Mouse (Mus musculus): ENCODE results near the gene Olfr832.
"Not testable (repeated sequence)": the region's sequence is repeated elsewhere in the genome, so short reads cannot be mapped to it uniquely, and the experiment has no call there.

Olfr832 gene

DNA sequence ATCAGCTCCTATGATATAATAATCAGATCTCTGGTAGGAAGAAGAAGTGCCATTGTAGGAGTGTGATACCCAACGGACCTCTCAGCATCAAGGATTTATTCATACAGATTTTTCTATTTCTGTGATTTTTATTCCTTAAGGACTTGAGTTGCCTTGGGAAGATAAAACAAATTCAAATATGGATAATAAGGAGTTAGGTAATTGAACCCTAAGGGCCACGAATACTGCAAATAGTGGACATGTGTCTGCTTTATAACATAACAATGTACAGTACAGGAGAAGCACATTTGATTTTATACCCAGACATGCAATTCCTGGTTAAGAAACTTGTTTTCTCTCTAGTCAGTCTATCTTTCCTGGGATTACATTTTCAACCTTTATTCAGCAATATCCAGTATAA, at the start of gene Olfr832:
Olfr832 (plus strand) TSS at position 301 of the 400 bp plus-strand sequence.
- DNase-seq (ENCODE audit: low spot score), result not testable (repeated sequence)

DNA sequence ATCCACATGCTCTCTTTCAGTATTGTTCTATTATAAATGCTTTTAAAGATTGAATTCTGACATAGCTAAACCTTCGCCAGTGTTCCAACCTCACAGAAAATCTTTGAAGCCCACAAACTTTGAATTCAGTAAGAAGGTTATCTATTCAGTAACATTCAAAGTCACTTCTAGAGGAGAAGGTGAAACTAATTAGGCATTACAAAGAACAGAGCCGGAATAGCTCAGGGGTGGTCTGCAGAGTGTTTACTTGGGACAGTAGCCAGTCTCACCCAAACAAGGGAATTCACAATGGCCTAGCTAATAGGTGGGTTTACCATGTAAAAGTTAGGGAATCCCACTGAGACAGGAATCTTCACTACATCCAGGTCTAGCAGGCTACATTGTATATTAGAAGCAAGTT, 29.2 kb upstream of the Olfr832 start:
- DNase-seq (ENCODE audit: low spot score), result not testable (repeated sequence)

- DNase-seq (ENCODE audit: low spot score), result not testable (repeated sequence)
These were observed 9.0 kb upstream of the Olfr832 start for GRCm38 (mm10) chr9:18927921-18928320.

DNA sequence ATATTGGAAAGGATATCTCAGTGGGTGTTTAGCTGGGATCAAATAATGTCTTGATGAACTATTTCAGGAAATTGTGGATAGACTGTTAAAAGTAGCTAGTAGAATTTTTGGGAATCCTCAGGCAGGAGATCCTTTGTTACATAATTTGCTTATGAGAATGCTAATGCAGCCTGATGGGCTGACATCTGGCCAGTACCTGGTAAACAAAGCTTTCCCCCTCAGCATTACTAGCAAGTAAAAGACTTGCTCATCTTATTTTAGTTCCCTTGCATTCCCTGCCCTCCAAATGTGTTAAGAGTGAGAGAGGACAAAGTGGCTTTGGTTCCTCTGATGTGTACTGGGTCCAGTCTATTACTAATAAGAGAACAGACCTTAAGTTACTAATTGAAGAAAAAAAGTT, 25.1 kb downstream of the Olfr832 start:
- DNase-seq (ENCODE audit: low spot score), result no peak

DNA sequence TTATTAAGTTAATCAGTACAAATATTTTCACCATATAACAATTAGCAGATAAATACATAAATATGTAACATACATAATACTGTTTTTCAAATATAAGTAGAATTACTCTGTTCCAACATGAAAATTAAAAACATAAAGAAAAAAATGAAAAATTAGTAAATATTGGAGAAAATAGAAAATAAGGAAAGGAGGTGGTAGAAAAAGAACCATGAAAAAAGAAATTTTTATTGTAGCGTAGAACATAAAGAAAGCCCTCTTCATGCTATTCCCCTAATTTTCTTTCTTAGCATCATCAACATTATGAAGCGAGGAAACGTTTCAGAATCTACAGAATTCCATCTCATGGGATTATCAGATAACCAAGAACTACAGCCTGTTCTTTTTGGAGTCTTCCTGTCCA, 50.8 kb downstream of the Olfr832 start, which contains the start of gene Olfr834:
Olfr834 (plus strand) TSS at position 301 of the 400 bp plus-strand sequence.
- no peak for DNase-seq (ENCODE audit: low spot score)
